Mouse (Mus musculus) adrenal gland, adult 18-20 months (tissue): Measurements from ENCODE around the gene Scly. TPM values are rescaled to one million over a fixed set of nuclear protein-coding genes. Genes with fewer than 3 reads are reported as not detected.
A peak's percentile ranks its signal among the peaks of the same experiment; 100 is the strongest.

ENCODE experiments used
- DNase-seq, 2 experiments: peaks; one replicate each; pipeline ENCODE4 v3.0.0; 2021 to 2022; ENCODE audit warnings: low spot score in 2 of 2
- total RNA-seq, 2 experiments: library from RNA; stranded (reverse); gene quantifications; 1 replicate in 1 of 2; 2 replicates in 1 of 2; pipeline ENCODE4 v1.2.3; 2021

The Scly gene
- total RNA-seq, 2 experiments from 2014 or later, result 25.7 to 37.2 TPM

GRCm38 (mm10) chr1:91299707-91300426 lies 1.7 kb downstream of the Scly start:
- no peak for DNase-seq

GRCm38 (mm10) chr1:91301206-91301920 lies 3.2 kb downstream of the Scly start:
- no peak for DNase-seq

GRCm38 (mm10) chr1:91302021-91302420 lies 3.9 kb downstream of the Scly start:
- no peak for DNase-seq

GRCm38 (mm10) chr1:91304621-91305020 lies 6.5 kb downstream of the Scly start:
- no peak for DNase-seq

- DNase-seq, result no peak
These were observed 11.4 kb downstream of the Scly start for GRCm38 (mm10) chr1:91309366-91310085.

- DNase-seq, result no peak
These were observed 14.1 kb downstream of the Scly start for GRCm38 (mm10) chr1:91312273-91312672.

- DNase-seq, result no peak
These were observed 15.1 kb downstream of the Scly start for GRCm38 (mm10) chr1:91313251-91313650.

GRCm38 (mm10) chr1:91317656-91318055 lies 19.5 kb downstream of the Scly start:
- DNase-seq, result no peak

GRCm38 (mm10) chr1:91321760-91322438 lies 23.8 kb downstream of the Scly start, which contains the start of gene Espnl:
TSS of gene Espnl (plus strand) at chr1:91322075.
- DNase-seq, result no peak

- no peak for DNase-seq
These were observed 26.5 kb downstream of the Scly start for GRCm38 (mm10) chr1:91324646-91325045.

- no peak for DNase-seq
These were observed 27.4 kb downstream of the Scly start for GRCm38 (mm10) chr1:91325488-91326042.

- DNase-seq, result no peak
These were observed 34.0 kb downstream of the Scly start for GRCm38 (mm10) chr1:91332102-91332501.

- no peak for DNase-seq
These were observed 35.4 kb downstream of the Scly start for GRCm38 (mm10) chr1:91333582-91333981.

GRCm38 (mm10) chr1:91337355-91337754 lies 39.2 kb downstream of the Scly start:
- no peak for DNase-seq

GRCm38 (mm10) chr1:91344001-91344400 lies 45.9 kb downstream of the Scly start:
- DNase-seq, result no peak

GRCm38 (mm10) chr1:91344921-91345685 lies 47.0 kb downstream of the Scly start:
- no peak for DNase-seq

GRCm38 (mm10) chr1:91346892-91347291 lies 48.8 kb downstream of the Scly start:
- DNase-seq, result peak; percentile 52 to 62

GRCm38 (mm10) chr1:91350841-91351240 lies 52.7 kb downstream of the Scly start, which contains the start of gene Klhl30:
TSS of gene Klhl30 (plus strand) at chr1:91351016.
- DNase-seq, result no peak

- no peak for DNase-seq
These were observed 53.1 kb downstream of the Scly start for GRCm38 (mm10) chr1:91351249-91351648.

- DNase-seq, result no peak
These were observed 54.1 kb downstream of the Scly start for GRCm38 (mm10) chr1:91352277-91352676.
